ENCODE assay signal across 10 mouse cellular contexts in the genomic region with DNA sequence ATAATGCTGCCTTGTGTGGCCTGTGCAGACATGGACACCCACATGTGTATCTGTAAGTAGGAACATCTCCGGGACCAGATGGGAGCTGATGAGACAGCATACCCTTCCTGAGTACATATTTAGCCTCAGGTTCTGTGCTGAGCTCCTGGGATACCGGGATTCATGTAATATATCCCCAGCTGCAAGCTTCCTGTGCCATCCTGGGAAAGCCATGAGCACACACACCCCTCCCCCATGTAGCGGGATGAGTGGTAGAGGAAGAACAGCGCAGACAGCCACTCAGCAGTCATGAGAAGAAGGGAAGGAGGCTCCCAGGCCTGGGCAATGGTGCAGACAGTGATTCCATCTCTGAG. TPM values are rescaled to one million over a fixed set of nuclear protein-coding genes. Genes with fewer than 3 reads are reported as not detected.
DNase-seq lines count a peak whose midpoint lies in the region; ATAC-seq and TF ChIP-seq lines count a peak whose summit lies in the region.
"Had no signal": no experiment of that assay in that cellular context is flagged by ENCODE, and none has a peak within 500 bp of the region (broad histone marks: within the 10 kb centered on the region; RNA-seq: fewer than 3 reads in every experiment).

No protein-coding gene starts in this region.

- ATAC-seq in heart, embryonic 16.5 days (replicated peaks; ENCODE audit: extremely low read depth, insufficient read depth, low FRiP score) = peak; percentile 2; the same call in 1 of the 2 replicates
- ATAC-seq in liver, embryonic 13.5 days (ENCODE audit: low read depth) = no peak
- ATAC-seq in embryonic facial prominence, embryonic 14.5 days (ENCODE audit: low read depth) = peak; percentile 7; the same call in 1 of the 2 replicates
- ATAC-seq in limb, embryonic 14.5 days (ENCODE audit: low FRiP score, low read depth) = no peak

- peak overlapping the region; percentile 49; the same call in 1 of the 2 replicates for H3K4me2 ChIP-seq in heart, embryonic 16.5 days (ENCODE audit: low read depth, low read length)
- no peak overlapping the region for H3K4me2 ChIP-seq in liver, embryonic 13.5 days
- no peak overlapping the region for H3K4me2 ChIP-seq in embryonic facial prominence, embryonic 14.5 days (ENCODE audit: low read depth, low read length)
- H3K4me2 ChIP-seq in limb, embryonic 14.5 days (replicated peaks; ENCODE audit: low read depth, low read length, severe bottlenecking) = no peak overlapping the region
- H3K4me2 ChIP-seq: hindbrain, embryonic 15.5 days had no signal

- no peaks in the 10 kb centered on the region for H3K27me3 ChIP-seq in heart, embryonic 16.5 days (ENCODE audit: control insufficient read depth, insufficient read depth, low read length)
- no peaks in the 10 kb centered on the region for H3K27me3 ChIP-seq in liver, embryonic 13.5 days
- no peaks in the 10 kb centered on the region for H3K27me3 ChIP-seq in embryonic facial prominence, embryonic 14.5 days (replicated peaks; ENCODE audit: control insufficient read depth, insufficient read depth, low read length)
- no peaks in the 10 kb centered on the region for H3K27me3 ChIP-seq in limb, embryonic 14.5 days (ENCODE audit: control insufficient read depth, insufficient read depth, low read length)
- H3K27me3 ChIP-seq: hindbrain, embryonic 15.5 days had no signal

- no peak overlapping the region for H3K4me3 ChIP-seq in heart, embryonic 16.5 days (ENCODE audit: low read length)
- no peak overlapping the region for H3K4me3 ChIP-seq in liver, embryonic 13.5 days (replicated peaks)
- no peak overlapping the region for H3K4me3 ChIP-seq in embryonic facial prominence, embryonic 14.5 days (ENCODE audit: low read depth, low read length)
- H3K4me3 ChIP-seq in limb, embryonic 14.5 days (replicated peaks; ENCODE audit: low read length) = no peak overlapping the region
- H3K4me3 ChIP-seq: erythroblast, embryonic 14.5 days; hindbrain, embryonic 15.5 days had no signal

- H3K4me1 ChIP-seq in heart, embryonic 16.5 days (ENCODE audit: control insufficient read depth, insufficient read depth, low read length) = peaks cover 15% of the 10 kb centered on the region
- H3K4me1 ChIP-seq in liver, embryonic 13.5 days (replicated peaks) = peaks cover 29% of the 10 kb centered on the region
- H3K4me1 ChIP-seq in embryonic facial prominence, embryonic 14.5 days (ENCODE audit: control insufficient read depth, insufficient read depth, low read length) = peaks cover 13% of the 10 kb centered on the region
- peaks cover 12% of the 10 kb centered on the region for H3K4me1 ChIP-seq in limb, embryonic 14.5 days (ENCODE audit: control insufficient read depth, insufficient read depth, low read length)

- no peak for TF ChIP-seq POLR2A in limb, embryonic 14.5 days (IDR thresholded peaks at IDR 0.05; ENCODE audit: borderline replicate concordance, extremely low read depth, insufficient read depth, insufficient read length)

- H3K9me3 ChIP-seq in heart, embryonic 16.5 days (replicated peaks; ENCODE audit: control insufficient read depth, low read length) = no peaks in the 10 kb centered on the region; the same call in 1 of the 2 replicates
- no peaks in the 10 kb centered on the region for H3K9me3 ChIP-seq in liver, embryonic 13.5 days (replicated peaks)
- H3K9me3 ChIP-seq in embryonic facial prominence, embryonic 14.5 days (ENCODE audit: control insufficient read depth, low read length) = no peaks in the 10 kb centered on the region
- no peaks in the 10 kb centered on the region for H3K9me3 ChIP-seq in limb, embryonic 14.5 days (ENCODE audit: control insufficient read depth, low read length)
- H3K9me3 ChIP-seq: hindbrain, embryonic 15.5 days had no signal

- no peak for DNase-seq in heart, adult 8-10 months (ENCODE audit: low spot score)
- no peak for DNase-seq in liver, embryonic 13.5 days
- DNase-seq in liver = no peak
- peak; percentile 22 for DNase-seq in embryonic facial prominence, embryonic 14.5 days (ENCODE audit: low spot score)
- no peak for DNase-seq in limb, embryonic 14.5 days (ENCODE audit: low spot score)
- no peak for DNase-seq in urinary bladder, postnatal 36 days (ENCODE audit: low spot score in 2 of 2)
- no peak for DNase-seq in adrenal gland, adult 18-20 months (ENCODE audit: low spot score in 2 of 2)

- 0 out of 2 replicates have a peak overlapping the region, but pooled peaks have one; percentile 22 for H3K9ac ChIP-seq in heart, embryonic 16.5 days (ENCODE audit: low read length)
- H3K9ac ChIP-seq in liver, embryonic 13.5 days = no peak overlapping the region
- 0 out of 2 replicates have a peak overlapping the region, but pooled peaks have one; percentile 11 for H3K9ac ChIP-seq in embryonic facial prominence, embryonic 14.5 days (ENCODE audit: low read depth, low read length)
- no peak overlapping the region for H3K9ac ChIP-seq in limb, embryonic 14.5 days (ENCODE audit: low read depth, low read length, severe bottlenecking)
- H3K9ac ChIP-seq: hindbrain, embryonic 15.5 days had no signal

- H3K27ac ChIP-seq in heart, embryonic 16.5 days (ENCODE audit: low read length) = peak overlapping the region; percentile 78
- 0 out of 2 replicates have a peak overlapping the region, but pooled peaks have one; percentile 13 for H3K27ac ChIP-seq in liver, embryonic 13.5 days
- H3K27ac ChIP-seq in embryonic facial prominence, embryonic 14.5 days (replicated peaks; ENCODE audit: low read depth, low read length) = peak overlapping the region; percentile 61
- H3K27ac ChIP-seq in limb, embryonic 14.5 days (replicated peaks; ENCODE audit: low read depth, low read length) = 0 out of 2 replicates have a peak overlapping the region, but pooled peaks have one; percentile 53
- H3K27ac ChIP-seq: hindbrain, embryonic 15.5 days had no signal

- H3K36me3 ChIP-seq in heart, embryonic 16.5 days (ENCODE audit: control insufficient read depth, insufficient read depth) = no peaks in the 10 kb centered on the region
- H3K36me3 ChIP-seq in liver, embryonic 13.5 days = peaks cover 95% of the 10 kb centered on the region
- no peaks in the 10 kb centered on the region for H3K36me3 ChIP-seq in embryonic facial prominence, embryonic 14.5 days (ENCODE audit: control insufficient read depth, insufficient read depth, low read length)
- no peaks in the 10 kb centered on the region for H3K36me3 ChIP-seq in limb, embryonic 14.5 days (ENCODE audit: control insufficient read depth, insufficient read depth, low read length)
- H3K36me3 ChIP-seq: hindbrain, embryonic 15.5 days had no signal

- WGBS in heart, embryonic 16.5 days = 41% methylated on average over 4 of the region's 4 CpGs
- WGBS in liver, embryonic 13.5 days (ENCODE audit: insufficient replicate concordance) = 87% methylated on average over 4 of the region's 4 CpGs
- WGBS in embryonic facial prominence, embryonic 14.5 days = 62% methylated on average over 4 of the region's 4 CpGs
- WGBS in limb, embryonic 14.5 days = 70% methylated on average over 4 of the region's 4 CpGs

RNA-seq across cellular contexts. Expression of a gene that starts 9.8 kb away (rescaled TPM):
- polyA plus RNA-seq in heart, embryonic 16.5 days (2015; fragmentation: Nextera tagmentation; extraction: Ambion mirVana) = 0.76 and 1.1 TPM in 2 replicates
- total RNA-seq in heart, adult 8-10 months (2022) = 1 to 10 TPM in 1 of 4 experiments, under 1 TPM in 3; 0.69 to 1.5 (median 0.77) TPM
- 61.2 and 64.9 TPM in 2 replicates for polyA plus RNA-seq in liver, embryonic 13.5 days (2015; fragmentation: Nextera tagmentation; extraction: Ambion mirVana)
- 0.70 and 0.87 TPM in 2 replicates for polyA plus RNA-seq in embryonic facial prominence, embryonic 14.5 days (2014; fragmentation: Nextera tagmentation; extraction: Ambion mirVana)
- polyA plus RNA-seq in limb, embryonic 14.5 days (2012; rRNA removed) = 2.3 and 3.1 TPM in 2 replicates
- 1.7 and 2.2 TPM in 2 replicates for polyA plus RNA-seq in limb, embryonic 14.5 days (2014; fragmentation: Nextera tagmentation; extraction: Ambion mirVana)
- under 1 TPM; 0.89 to 0.99 TPM for total RNA-seq in adrenal gland, adult 18-20 months (2021)

RNA-seq across cellular contexts. Expression of a gene that starts 21.2 kb away (rescaled TPM):
- polyA plus RNA-seq in heart, embryonic 16.5 days (2015; fragmentation: Nextera tagmentation; extraction: Ambion mirVana) = 14.1 and 15.0 TPM in 2 replicates
- 1 to 10 TPM; 7.1 to 9.4 (median 8.0) TPM for total RNA-seq in heart, adult 8-10 months (2022)
- polyA plus RNA-seq in liver, embryonic 13.5 days (2015; fragmentation: Nextera tagmentation; extraction: Ambion mirVana) = 16.1 and 17.3 TPM in 2 replicates
- polyA plus RNA-seq in embryonic facial prominence, embryonic 14.5 days (2014; fragmentation: Nextera tagmentation; extraction: Ambion mirVana) = 10.4 and 11.7 TPM in 2 replicates
- polyA plus RNA-seq in limb, embryonic 14.5 days (2012; rRNA removed) = 18.2 and 20.1 TPM in 2 replicates
- polyA plus RNA-seq in limb, embryonic 14.5 days (2014; fragmentation: Nextera tagmentation; extraction: Ambion mirVana) = 12.6 and 16.2 TPM in 2 replicates
- total RNA-seq in adrenal gland, adult 18-20 months (2021) = 1 to 10 TPM; 8.5 to 8.9 TPM

RNA-seq across cellular contexts. Expression of a gene that starts 22.9 kb away (rescaled TPM):
- polyA plus RNA-seq in heart, embryonic 16.5 days (2015; fragmentation: Nextera tagmentation; extraction: Ambion mirVana) = 8.7 and 13.2 TPM in 2 replicates
- under 1 TPM; 0.27 to 0.95 (median 0.67) TPM for total RNA-seq in heart, adult 8-10 months (2022)
- polyA plus RNA-seq in liver, embryonic 13.5 days (2015; fragmentation: Nextera tagmentation; extraction: Ambion mirVana) = 3.2 and 3.6 TPM in 2 replicates
- 33.4 and 38.0 TPM in 2 replicates for polyA plus RNA-seq in embryonic facial prominence, embryonic 14.5 days (2014; fragmentation: Nextera tagmentation; extraction: Ambion mirVana)
- 21.0 and 21.7 TPM in 2 replicates for polyA plus RNA-seq in limb, embryonic 14.5 days (2012; rRNA removed)
- 16.4 and 18.2 TPM in 2 replicates for polyA plus RNA-seq in limb, embryonic 14.5 days (2014; fragmentation: Nextera tagmentation; extraction: Ambion mirVana)
- 1 to 10 TPM; 4.4 to 7.7 TPM for total RNA-seq in adrenal gland, adult 18-20 months (2021)

RNA-seq across cellular contexts. Expression of a gene that starts 43.2 kb away (rescaled TPM):
- polyA plus RNA-seq in heart, embryonic 16.5 days (2015; fragmentation: Nextera tagmentation; extraction: Ambion mirVana) = 31.7 and 32.7 TPM in 2 replicates
- 10 to 100 TPM; 69.2 to 77.6 (median 75.9) TPM for total RNA-seq in heart, adult 8-10 months (2022)
- 35.8 and 45.1 TPM in 2 replicates for polyA plus RNA-seq in liver, embryonic 13.5 days (2015; fragmentation: Nextera tagmentation; extraction: Ambion mirVana)
- polyA plus RNA-seq in embryonic facial prominence, embryonic 14.5 days (2014; fragmentation: Nextera tagmentation; extraction: Ambion mirVana) = 20.3 and 23.3 TPM in 2 replicates
- polyA plus RNA-seq in limb, embryonic 14.5 days (2012; rRNA removed) = 4.6 and 5.8 TPM in 2 replicates
- 18.2 and 22.9 TPM in 2 replicates for polyA plus RNA-seq in limb, embryonic 14.5 days (2014; fragmentation: Nextera tagmentation; extraction: Ambion mirVana)
- total RNA-seq in adrenal gland, adult 18-20 months (2021) = 10 to 100 TPM; 56.2 to 65.5 TPM

RNA-seq across cellular contexts. Expression of a gene that starts 47.0 kb away (rescaled TPM):
- 95.7 and 147 TPM in 2 replicates for polyA plus RNA-seq in heart, embryonic 16.5 days (2015; fragmentation: Nextera tagmentation; extraction: Ambion mirVana)
- total RNA-seq in heart, adult 8-10 months (2022) = 10 to 100 TPM; 44.3 to 55.8 (median 47.9) TPM
- 147 and 158 TPM in 2 replicates for polyA plus RNA-seq in liver, embryonic 13.5 days (2015; fragmentation: Nextera tagmentation; extraction: Ambion mirVana)
- polyA plus RNA-seq in embryonic facial prominence, embryonic 14.5 days (2014; fragmentation: Nextera tagmentation; extraction: Ambion mirVana) = 245 and 248 TPM in 2 replicates
- polyA plus RNA-seq in limb, embryonic 14.5 days (2012; rRNA removed) = 103 and 179 TPM in 2 replicates
- 307 and 310 TPM in 2 replicates for polyA plus RNA-seq in limb, embryonic 14.5 days (2014; fragmentation: Nextera tagmentation; extraction: Ambion mirVana)
- total RNA-seq in adrenal gland, adult 18-20 months (2021) = 100 to 1,000 TPM in 1 of 2 experiments, 10 to 100 TPM in 1; 94.2 to 110 TPM

Comparison
In these comparisons a context has a peak if more than half of its experiments do, and no peak if none do; other contexts are left out.
1. ATAC-seq: peak in heart, embryonic 16.5 days (single experiment) and embryonic facial prominence, embryonic 14.5 days (single experiment); none in liver, embryonic 13.5 days (single experiment) and limb, embryonic 14.5 days (single experiment).
2. H3K27ac ChIP-seq: peak in every context shown above with its lines; median percentile 78 in heart, embryonic 16.5 days; 61 in embryonic facial prominence, embryonic 14.5 days; 53 in limb, embryonic 14.5 days; 13 in liver, embryonic 13.5 days.
3. H3K9ac ChIP-seq: peak in heart, embryonic 16.5 days (single experiment) and embryonic facial prominence, embryonic 14.5 days (single experiment); none in liver, embryonic 13.5 days (single experiment) and limb, embryonic 14.5 days (single experiment).
4. RNA of a gene that starts 9.8 kb away (polyA plus RNA-seq): 61.2 to 64.9 TPM in liver, embryonic 13.5 days; 1.7 to 3.1 TPM in limb, embryonic 14.5 days, 0.76 to 1.1 TPM in heart, embryonic 16.5 days and 0.70 to 0.87 TPM in embryonic facial prominence, embryonic 14.5 days; every median in the first group is over 10 times any median in the second.